Mouse (Mus musculus): ENCODE results near the gene Gga1. TPM values are rescaled to one million over a fixed set of nuclear protein-coding genes. Genes with fewer than 3 reads are reported as not detected.
A peak's percentile ranks its signal among the peaks of the same experiment; 100 is the strongest.

Gene Gga1
- polyA plus RNA-seq, 1 experiment from 2014 or later = 51.0 TPM

GRCm38 (mm10) chr15:78934784-78935320 is 57.9 kb downstream of the Gga1 start, which contains the start of gene Nol12:
Gene Nol12 (plus strand): TSS chr15:78934933.
- peak within 1 kb of the TSS; percentile 66 for H3K4me2 ChIP-seq
- peaks cover 30% of the 10 kb centered on the region for H3K36me3 ChIP-seq
- peak within 1 kb of the TSS; percentile 70 for H3K4me3 ChIP-seq
- WGBS = under 1% methylated on average over 42 of the region's 42 CpGs
- H3K27me3 ChIP-seq = no peaks in the 10 kb centered on the region
- H3K9me3 ChIP-seq = no peaks in the 10 kb centered on the region
- H3K27ac ChIP-seq (replicated peaks) = peak within 1 kb of the TSS; percentile 84
- H3K4me1 ChIP-seq (replicated peaks) = peaks cover 17% of the 10 kb centered on the region
- ATAC-seq (ENCODE audit: low read depth) = peak; percentile 90
- H3K9ac ChIP-seq = peak within 1 kb of the TSS; percentile 85

- peak overlapping the region; percentile 66; the same call in 1 of the 2 replicates for H3K4me2 ChIP-seq
- H3K36me3 ChIP-seq = peaks cover 45% of the 10 kb centered on the region
- no peaks in the 10 kb centered on the region for H3K9me3 ChIP-seq
- no peak overlapping the region for H3K27ac ChIP-seq (replicated peaks)
- H3K4me3 ChIP-seq = no peak overlapping the region
- H3K9ac ChIP-seq = peak overlapping the region; percentile 85; the same call in 1 of the 2 replicates
- peaks cover 17% of the 10 kb centered on the region for H3K4me1 ChIP-seq (replicated peaks)
- ATAC-seq (ENCODE audit: low read depth) = no peak
- 95% methylated on average over 12 of the region's 12 CpGs for WGBS
- no peaks in the 10 kb centered on the region for H3K27me3 ChIP-seq
These were observed 59.4 kb downstream of the Gga1 start for GRCm38 (mm10) chr15:78936403-78936802.

DNA sequence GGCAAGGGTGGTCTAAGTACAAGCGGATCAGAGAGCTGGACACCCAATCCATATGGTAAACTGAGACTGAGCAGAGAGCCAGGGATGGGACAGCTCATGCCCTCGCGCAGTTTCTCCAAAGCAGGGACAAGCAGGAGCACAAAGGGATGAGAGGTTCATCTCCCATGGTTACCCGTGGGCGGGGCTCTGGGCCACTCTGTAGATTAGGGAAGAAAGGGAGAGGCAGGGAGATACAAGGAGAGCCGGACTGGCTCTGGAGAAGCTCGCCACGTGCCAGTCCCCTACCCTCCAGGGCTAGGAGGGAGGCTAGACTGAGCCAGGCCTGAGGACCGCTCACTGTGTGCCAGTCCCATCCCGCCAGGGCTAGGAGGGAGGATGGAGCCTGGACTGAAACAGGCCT is 60.3 kb downstream of the Gga1 start:
- Histone ChIP-seq H3K4me2 (no peak overlapping the region), H3K4me1 (replicated peaks) (peaks cover 17% of the 10 kb centered on the region), H3K9me3 (no peaks in the 10 kb centered on the region), H3K36me3 (peaks cover 52% of the 10 kb centered on the region), H3K9ac (0 out of 2 replicates have a peak overlapping the region, but pooled peaks have one; percentile 31), H3K4me3 (no peak overlapping the region), H3K27ac (replicated peaks) (no peak overlapping the region), H3K27me3 (no peaks in the 10 kb centered on the region)
- ATAC-seq (ENCODE audit: low read depth) = no peak
- 86% methylated on average over 10 of the region's 10 CpGs for WGBS

DNA sequence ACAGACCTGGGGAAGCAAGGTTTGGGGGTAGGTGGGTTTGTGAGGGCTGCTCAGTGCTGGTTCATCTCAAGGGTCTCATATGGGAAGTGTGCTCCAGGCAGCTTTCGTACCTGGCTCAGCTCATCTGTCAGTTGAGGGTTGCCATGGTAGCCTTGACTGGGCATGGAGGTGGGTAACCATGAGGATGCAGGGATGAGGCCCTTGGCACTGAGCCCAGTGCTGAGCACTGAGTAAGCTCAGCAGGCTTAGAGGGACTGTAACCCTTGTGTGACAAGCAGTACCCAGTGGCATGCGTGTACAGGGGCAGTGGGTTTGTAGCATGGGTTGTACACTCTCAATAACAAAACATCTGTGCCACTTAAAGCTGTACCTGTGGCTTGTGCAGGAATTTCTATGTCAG is 61.0 kb downstream of the Gga1 start:
- Histone ChIP-seq H3K4me2 (no peak overlapping the region), H3K36me3 (peaks cover 52% of the 10 kb centered on the region), H3K9me3 (no peaks in the 10 kb centered on the region), H3K4me3 (no peak overlapping the region), H3K4me1 (replicated peaks) (peaks cover 23% of the 10 kb centered on the region), H3K27me3 (no peaks in the 10 kb centered on the region), H3K27ac (replicated peaks) (no peak overlapping the region), H3K9ac (0 out of 2 replicates have a peak overlapping the region, but pooled peaks have one; percentile 31)
- 77% methylated on average over 2 of the region's 2 CpGs for WGBS
- ATAC-seq (ENCODE audit: low read depth) = no peak

- Histone ChIP-seq H3K4me2 (no peak overlapping the region), H3K27ac (replicated peaks) (no peak overlapping the region), H3K9ac (no peak overlapping the region), H3K9me3 (no peaks in the 10 kb centered on the region), H3K4me3 (no peak overlapping the region), H3K36me3 (peaks cover 52% of the 10 kb centered on the region), H3K27me3 (no peaks in the 10 kb centered on the region), H3K4me1 (replicated peaks) (peaks cover 26% of the 10 kb centered on the region)
- 92% methylated on average over 13 of the region's 13 CpGs for WGBS
- ATAC-seq (ENCODE audit: low read depth) = no peak
These were observed 63.3 kb downstream of the Gga1 start for GRCm38 (mm10) chr15:78940325-78940724.

- ATAC-seq (ENCODE audit: low read depth) = peak; percentile 58
- H3K27ac ChIP-seq (replicated peaks) = peak overlapping the region; percentile 62; the same call in 1 of the 2 replicates
These were observed 65.7 kb downstream of the Gga1 start for GRCm38 (mm10) chr15:78942663-78943062.

More at GRCm38 (mm10) chr15:78942663-78943062, 65.7 kb downstream of the Gga1 start:
- Histone ChIP-seq H3K4me1 (replicated peaks) (peaks cover 24% of the 10 kb centered on the region), H3K4me3 (peak overlapping the region; percentile 36), H3K36me3 (peaks cover 43% of the 10 kb centered on the region), H3K9me3 (no peaks in the 10 kb centered on the region), H3K27me3 (0 out of 2 replicates have a peak, but pooled peaks cover 2% of the 10 kb centered on the region), H3K9ac (peak overlapping the region; percentile 76), H3K4me2 (peak overlapping the region; percentile 54)
- 5% methylated on average over 9 of the region's 9 CpGs for WGBS

Small RNAs within 50 kb of the gene (microRNA-seq; reads per million reads assigned to microRNA genes)
- gene Mir6955 = not detected

Other genes with a start within 250 kb of the Gga1 start
- 5.5 and 6.0 TPM in 2 replicates for gene Elfn2, start 158.4 kb upstream of the Gga1 start, polyA plus RNA-seq (2015; fragmentation: Nextera tagmentation; extraction: Ambion mirVana)
- gene Mfng, start 103.7 kb upstream of the Gga1 start, polyA plus RNA-seq (2015; fragmentation: Nextera tagmentation; extraction: Ambion mirVana) = 34.2 and 34.4 TPM in 2 replicates
- 1.7 and 2.0 TPM in 2 replicates for gene Card10, start 74.1 kb upstream of the Gga1 start, polyA plus RNA-seq (2015; fragmentation: Nextera tagmentation; extraction: Ambion mirVana)
- gene Cdc42ep1, start 34.6 kb upstream of the Gga1 start, polyA plus RNA-seq (2015; fragmentation: Nextera tagmentation; extraction: Ambion mirVana) = 11.5 and 13.7 TPM in 2 replicates
- not detected in 2 replicates for gene Lgals2, start 21.7 kb upstream of the Gga1 start, polyA plus RNA-seq (2015; fragmentation: Nextera tagmentation; extraction: Ambion mirVana)
- gene Gm49510, start 22.5 kb downstream of the Gga1 start, polyA plus RNA-seq (2015; fragmentation: Nextera tagmentation; extraction: Ambion mirVana) = 0.37 TPM in 1 of 2 replicates, not detected in the other
- gene Sh3bp1, start 22.6 kb downstream of the Gga1 start, polyA plus RNA-seq (2015; fragmentation: Nextera tagmentation; extraction: Ambion mirVana) = 6.2 and 6.8 TPM in 2 replicates
- gene Pdxp, start 36.7 kb downstream of the Gga1 start, polyA plus RNA-seq (2015; fragmentation: Nextera tagmentation; extraction: Ambion mirVana) = 46.3 and 53.6 TPM in 2 replicates
- 273 and 356 TPM in 2 replicates for gene Lgals1, start 49.5 kb downstream of the Gga1 start, polyA plus RNA-seq (2015; fragmentation: Nextera tagmentation; extraction: Ambion mirVana)
- 57.1 and 60.8 TPM in 2 replicates for gene Nol12, start 57.7 kb downstream of the Gga1 start, polyA plus RNA-seq (2015; fragmentation: Nextera tagmentation; extraction: Ambion mirVana)
- gene Triobp, start 70.5 kb downstream of the Gga1 start, polyA plus RNA-seq (2015; fragmentation: Nextera tagmentation; extraction: Ambion mirVana) = 33.4 and 40.1 TPM in 2 replicates
- gene H1f0, start 151.3 kb downstream of the Gga1 start, polyA plus RNA-seq (2015; fragmentation: Nextera tagmentation; extraction: Ambion mirVana) = 275 and 287 TPM in 2 replicates
- not detected in 2 replicates for gene Galr3, start 164.7 kb downstream of the Gga1 start, polyA plus RNA-seq (2015; fragmentation: Nextera tagmentation; extraction: Ambion mirVana)
- gene Ankrd54, start 185.7 kb downstream of the Gga1 start, polyA plus RNA-seq (2015; fragmentation: Nextera tagmentation; extraction: Ambion mirVana) = 46.5 and 52.9 TPM in 2 replicates
- gene Eif3l, start 198.0 kb downstream of the Gga1 start, polyA plus RNA-seq (2015; fragmentation: Nextera tagmentation; extraction: Ambion mirVana) = 185 and 196 TPM in 2 replicates
- 10.4 and 11.2 TPM in 2 replicates for gene Micall1, start 231.7 kb downstream of the Gga1 start, polyA plus RNA-seq (2015; fragmentation: Nextera tagmentation; extraction: Ambion mirVana)

Measured in neural tube, embryonic 13.5 days (tissue).